Mouse (Mus musculus) lung, embryonic 14.5 days (tissue): ENCODE measurements around the gene BC049352. TPM values are rescaled to one million over a fixed set of nuclear protein-coding genes. Genes with fewer than 3 reads are reported as not detected.

Experiments used
- ATAC-seq: fragments of 200-750 bp; cut with Nextera tagmentation; 2 replicates; pipeline ENCODE4 v1.8.0; 2017; ENCODE audit warnings: mild to moderate bottlenecking, moderate TSS enrichment, moderate library complexity; ENCODE audit not compliant: insufficient read depth
- DNase-seq: peaks from one replicate; pipeline ENCODE4 v3.0.0-alpha.2; 2015
- H3K27ac ChIP-seq: fragments of 300-500 bp; sonication (generic); 2 replicates; pipeline ENCODE4 v1.5.1; 2014; ENCODE audit warnings: low read depth, mild to moderate bottlenecking, moderate library complexity
- H3K27me3 ChIP-seq: fragments of 300-500 bp; sonication (generic); 2 replicates; pipeline ENCODE4 v1.6.1; 2014; ENCODE audit warnings: low read length, control low read depth; ENCODE audit not compliant: insufficient read depth
- H3K36me3 ChIP-seq: fragments of 300-500 bp; sonication (generic); 2 replicates; pipeline ENCODE4 v1.6.1; 2014; ENCODE audit warnings: control low read depth; ENCODE audit not compliant: insufficient read depth
- H3K4me1 ChIP-seq: fragments of 300-500 bp; sonication (generic); 2 replicates; pipeline ENCODE4 v1.6.1; 2014; ENCODE audit warnings: antibody characterized with exemption, control low read depth; ENCODE audit not compliant: insufficient read depth
- H3K4me2 ChIP-seq: fragments of 300-500 bp; sonication (generic); 2 replicates; pipeline ENCODE4 v1.6.1; 2014; ENCODE audit warnings: mild to moderate bottlenecking
- H3K4me3 ChIP-seq: fragments of 300-500 bp; sonication (generic); 2 replicates; pipeline ENCODE4 v1.5.1; 2014; ENCODE audit warnings: low read depth, low read length
- H3K9ac ChIP-seq: fragments of 300-500 bp; sonication (generic); 2 replicates; pipeline ENCODE4 v1.6.1; 2014
- H3K9me3 ChIP-seq: fragments of 300-500 bp; sonication (generic); 2 replicates; pipeline ENCODE4 v1.6.1; 2016; ENCODE audit warnings: low read depth, low read length, control low read depth
- CTCF ChIP-seq: IDR thresholded peaks from 2 replicates; pipeline ENCODE4 v1.5.1; 2016; ENCODE audit warnings: antibody characterized with exemption, low read depth
- WGBS: fragments of 180-500 bp; shearing (Covaris S2); extraction: QIAGEN DNeasy Blood & Tissue Kit; methylation state at CpG from one replicate; pipeline ENCODE4 v1.1.7; 2014; 5-methylcytosine and 5-hydroxymethylcytosine counted together
- polyA plus RNA-seq: library from polyadenylated mRNA; unstranded; fragments of >200 nt; fragmentation: Nextera tagmentation; extraction: Ambion mirVana; gene quantifications from 2 replicates; pipeline ENCODE4 v1.2.1, GENCODE M21; 2014

Gene BC049352
- polyA plus RNA-seq, 1 experiment from 2014 or later = 0.13 TPM

DNA sequence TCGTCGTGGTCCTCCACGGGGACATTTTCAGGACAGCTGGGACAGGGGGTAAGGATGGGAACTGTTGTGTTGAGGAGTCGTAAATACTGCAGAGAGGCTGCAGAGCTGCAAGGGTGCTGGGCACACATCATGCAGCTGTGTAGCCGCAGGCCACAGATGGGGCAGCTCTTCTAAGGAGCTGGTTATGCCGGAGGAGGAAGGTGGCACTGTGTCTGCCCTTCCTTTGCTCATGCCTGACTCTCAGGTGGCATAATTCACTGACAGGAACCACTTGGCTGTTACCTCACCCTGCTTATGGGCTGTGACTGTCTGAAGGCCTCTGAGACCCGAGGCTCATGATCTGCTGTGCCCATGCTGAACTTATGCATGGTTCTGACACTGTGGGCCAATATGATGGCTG is 68.5 kb downstream of the BC049352 start:
- no peaks in the 10 kb centered on the region for H3K27me3 ChIP-seq
- ATAC-seq (no peak), DNase-seq (no peak)
- H3K4me3 ChIP-seq = no peak overlapping the region
- H3K9me3 ChIP-seq = no peaks in the 10 kb centered on the region
- no peaks in the 10 kb centered on the region for H3K4me1 ChIP-seq
- TF ChIP-seq CTCF = no peak
- H3K9ac ChIP-seq = no peak overlapping the region
- H3K36me3 ChIP-seq = no peaks in the 10 kb centered on the region
- H3K27ac ChIP-seq = no peak overlapping the region
- no peak overlapping the region for H3K4me2 ChIP-seq
- WGBS = 84% methylated on average over 7 of the region's 7 CpGs

DNA sequence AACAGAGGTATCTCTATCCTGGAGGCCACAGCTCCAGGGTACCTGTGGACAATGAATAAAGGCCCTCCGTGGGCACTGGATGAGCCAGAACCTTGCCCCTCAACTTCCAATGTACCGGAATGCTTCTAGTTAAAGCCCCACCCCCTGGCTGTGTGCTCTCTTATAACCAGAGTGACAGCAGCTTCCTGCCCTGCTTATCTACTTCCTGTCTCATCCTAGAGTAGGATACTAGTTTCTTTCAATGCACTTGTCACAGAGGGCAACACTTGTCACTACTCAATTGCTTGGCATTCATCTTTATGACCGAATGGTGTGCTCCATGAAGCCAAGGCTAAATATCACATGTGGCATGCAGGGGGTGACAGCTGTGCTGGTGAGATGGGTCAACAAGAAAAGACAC is 69.5 kb downstream of the BC049352 start:
- Histone ChIP-seq H3K4me1 (no peaks in the 10 kb centered on the region), H3K4me2 (no peak overlapping the region), H3K27me3 (no peaks in the 10 kb centered on the region), H3K36me3 (no peaks in the 10 kb centered on the region), H3K27ac (no peak overlapping the region), H3K9me3 (no peaks in the 10 kb centered on the region), H3K9ac (no peak overlapping the region), H3K4me3 (no peak overlapping the region)
- ATAC-seq (no peak), DNase-seq (no peak)
- TF ChIP-seq CTCF = no peak
- WGBS = 59% methylated on average over 3 of the region's 3 CpGs

GRCm38 (mm10) chr9:45251990-45252389 is 70.2 kb downstream of the BC049352 start:
- H3K4me3 ChIP-seq = no peak overlapping the region
- H3K27me3 ChIP-seq = no peaks in the 10 kb centered on the region
- 60% methylated on average over 4 of the region's 4 CpGs for WGBS
- no peak overlapping the region for H3K27ac ChIP-seq
- no peaks in the 10 kb centered on the region for H3K4me1 ChIP-seq
- H3K9ac ChIP-seq = no peak overlapping the region
- H3K9me3 ChIP-seq = no peaks in the 10 kb centered on the region
- no peak for ATAC-seq
- H3K4me2 ChIP-seq = no peak overlapping the region
- TF ChIP-seq CTCF = no peak
- H3K36me3 ChIP-seq = no peaks in the 10 kb centered on the region
- no peak for DNase-seq

DNA sequence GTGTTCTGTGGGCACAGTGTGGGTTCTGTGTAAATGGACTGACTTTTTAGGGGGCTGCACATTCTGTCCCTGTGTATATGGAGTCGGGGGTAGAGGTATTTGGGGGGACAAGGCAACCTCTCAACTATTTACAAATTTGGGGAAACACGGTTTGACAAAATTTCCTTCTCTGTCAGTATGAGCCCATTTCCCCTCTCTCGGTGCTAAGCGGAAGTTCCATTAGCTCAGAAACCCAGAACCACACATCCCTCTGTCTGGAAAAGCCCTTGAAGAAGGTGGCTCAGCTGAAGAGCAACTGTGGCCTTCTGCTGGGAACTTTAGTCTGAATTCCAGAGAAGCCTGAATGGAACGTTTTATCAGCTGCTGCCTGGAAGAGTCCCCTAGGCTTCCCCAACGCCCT is 70.6 kb downstream of the BC049352 start:
- DNase-seq = no peak
- H3K4me3 ChIP-seq = no peak overlapping the region
- H3K27ac ChIP-seq = no peak overlapping the region
- no peak for TF ChIP-seq CTCF
- H3K4me1 ChIP-seq = no peaks in the 10 kb centered on the region
- no peaks in the 10 kb centered on the region for H3K9me3 ChIP-seq
- H3K4me2 ChIP-seq = no peak overlapping the region
- no peaks in the 10 kb centered on the region for H3K27me3 ChIP-seq
- ATAC-seq = no peak
- no peak overlapping the region for H3K9ac ChIP-seq
- H3K36me3 ChIP-seq = no peaks in the 10 kb centered on the region
- 59% methylated on average over 6 of the region's 6 CpGs for WGBS

- no peaks in the 10 kb centered on the region for H3K9me3 ChIP-seq
- H3K36me3 ChIP-seq = no peaks in the 10 kb centered on the region
- no peak overlapping the region for H3K27ac ChIP-seq
- TF ChIP-seq CTCF = no peak
- H3K4me3 ChIP-seq = no peak overlapping the region
- DNase-seq (no peak), ATAC-seq (no peak)
- no peaks in the 10 kb centered on the region for H3K4me1 ChIP-seq
- WGBS = 44% methylated on average over 6 of the region's 6 CpGs
- no peak overlapping the region for H3K4me2 ChIP-seq
- H3K9ac ChIP-seq = no peak overlapping the region
- no peaks in the 10 kb centered on the region; the same call in 1 of the 2 replicates for H3K27me3 ChIP-seq
These were observed 72.2 kb downstream of the BC049352 start for GRCm38 (mm10) chr9:45254021-45254420.

- TF ChIP-seq CTCF = no peak
- ATAC-seq (no peak), DNase-seq (no peak)
- Histone ChIP-seq H3K4me2 (no peak overlapping the region), H3K9ac (no peak overlapping the region), H3K27ac (no peak overlapping the region), H3K9me3 (no peaks in the 10 kb centered on the region), H3K27me3 (no peaks in the 10 kb centered on the region; the same call in 1 of the 2 replicates), H3K4me1 (no peaks in the 10 kb centered on the region), H3K36me3 (no peaks in the 10 kb centered on the region), H3K4me3 (no peak overlapping the region)
- 56% methylated on average over 4 of the region's 4 CpGs for WGBS
These were observed 72.8 kb downstream of the BC049352 start for GRCm38 (mm10) chr9:45254605-45255004.

- no peak for TF ChIP-seq CTCF
- no peaks in the 10 kb centered on the region for H3K4me1 ChIP-seq
These were observed 73.6 kb downstream of the BC049352 start for GRCm38 (mm10) chr9:45255431-45255830.

DNA sequence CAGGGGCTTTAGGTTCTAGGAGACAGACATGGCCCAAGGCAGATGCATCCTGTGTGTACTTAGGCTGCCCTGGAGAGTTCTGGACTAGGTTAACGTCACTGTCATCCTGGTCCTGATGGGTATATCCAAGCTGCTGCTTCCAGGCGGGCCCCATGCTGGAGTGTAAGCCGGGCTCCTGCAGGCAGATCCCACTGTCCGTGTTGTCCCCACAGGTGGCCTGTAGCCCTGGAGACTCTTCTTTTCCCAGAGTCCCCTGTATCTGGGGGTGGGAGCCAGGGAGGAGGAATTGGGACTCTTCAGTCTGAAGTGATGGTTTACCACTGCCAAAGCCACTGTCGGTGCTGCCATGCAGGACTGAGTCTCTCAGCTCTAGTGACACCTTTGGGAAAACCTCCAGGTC is 74.2 kb downstream of the BC049352 start:
- DNase-seq = no peak
- H3K36me3 ChIP-seq = no peaks in the 10 kb centered on the region
- no peak overlapping the region for H3K4me2 ChIP-seq
- H3K9me3 ChIP-seq = no peaks in the 10 kb centered on the region
- ATAC-seq = no peak
- no peak overlapping the region for H3K27ac ChIP-seq
- no peak overlapping the region for H3K9ac ChIP-seq
- H3K4me3 ChIP-seq = no peak overlapping the region
- 81% methylated on average over 5 of the region's 5 CpGs for WGBS
- H3K27me3 ChIP-seq = no peaks in the 10 kb centered on the region; the same call in 1 of the 2 replicates
- H3K4me1 ChIP-seq = no peaks in the 10 kb centered on the region
- TF ChIP-seq CTCF = no peak

More at GRCm38 (mm10) chr9:45255431-45255830, 73.6 kb downstream of the BC049352 start:
- no peaks in the 10 kb centered on the region; the same call in 1 of the 2 replicates for H3K27me3 ChIP-seq
- no peak overlapping the region for H3K4me2 ChIP-seq
- no peak overlapping the region for H3K9ac ChIP-seq
- H3K27ac ChIP-seq = no peak overlapping the region
- H3K9me3 ChIP-seq = no peaks in the 10 kb centered on the region
- 86% methylated on average over 4 of the region's 4 CpGs for WGBS
- no peaks in the 10 kb centered on the region for H3K36me3 ChIP-seq
- DNase-seq (no peak), ATAC-seq (no peak)
- H3K4me3 ChIP-seq = no peak overlapping the region
